Mouse (Mus musculus) stomach, postnatal 0 days (tissue): ENCODE data around the gene Tagap.

Experiments
- CTCF ChIP-seq: IDR thresholded peaks from 2 replicates; pipeline ENCODE4 v1.5.1; 2016; ENCODE audit warnings: antibody characterized with exemption, low read depth, mild to moderate bottlenecking, moderate library complexity
- EP300 ChIP-seq: optimal IDR thresholded peaks from 2 replicates; pipeline ENCODE3; 2016; ENCODE audit warnings: antibody characterized with exemption

GRCm38 (mm10) chr17:7888291-7888690 lies 37.5 kb upstream of the Tagap start:
- TF ChIP-seq CTCF = no peak
- no peak for TF ChIP-seq EP300
